ENCODE assay signal across 16 mouse cellular contexts in genomic region chr3:88577846-88578245, GRCm38 (mm10). TPM values are rescaled to one million over a fixed set of nuclear protein-coding genes. Genes with fewer than 3 reads are reported as not detected.
"Had no signal": no experiment of that assay in that cellular context is flagged by ENCODE, and none has a peak within 500 bp of the region (broad histone marks: within the 10 kb centered on the region; RNA-seq: fewer than 3 reads in every experiment).

No protein-coding gene starts in this region.

RNA-seq across cellular contexts. Expression of gene Rab25, which starts 29.7 kb away (rescaled TPM):
- total RNA-seq: common myeloid progenitor, adult 5-6 weeks; forebrain, postnatal 0 days; gastrocnemius, adult 18-20 months; gastrocnemius, adult 2 months; gastrocnemius, adult 8-10 months; gastrocnemius, postnatal 10 days; gastrocnemius, postnatal 14 days; gastrocnemius, postnatal 25 days; gastrocnemius, postnatal 36 days; heart, adult 2 months; heart, adult 8-10 months had no signal
- polyA plus RNA-seq: erythroblast, embryonic 14.5 days; forebrain, embryonic 13.5 days; forebrain, embryonic 14.5 days; forebrain, embryonic 16.5 days; forebrain, postnatal 0 days; heart, embryonic 11.5 days had no signal
